Mouse (Mus musculus): ENCODE results near the gene Stc2. TPM values are rescaled to one million over a fixed set of nuclear protein-coding genes. Genes with fewer than 3 reads are reported as not detected.

Gene Stc2
- polyA plus RNA-seq, 1 experiment from 2014 or later: 3.3 TPM

- Histone ChIP-seq H3K4me3 (ENCODE audit: low read depth, low read length) (peak overlapping the region; percentile 63), H3K27me3 (ENCODE audit: control insufficient read depth, insufficient read depth, low read length) (peaks cover 8% of the 10 kb centered on the region; the same call in 1 of the 2 replicates), H3K4me2 (replicated peaks; ENCODE audit: low read depth, low read length) (peak overlapping the region; percentile 95), H3K9me3 (ENCODE audit: control insufficient read depth, low read depth, low read length) (no peaks in the 10 kb centered on the region), H3K27ac (ENCODE audit: low read length) (no peak overlapping the region), H3K4me1 (ENCODE audit: control insufficient read depth, insufficient read depth, low read length) (0 out of 2 replicates have a peak, but pooled peaks cover 4% of the 10 kb centered on the region), H3K9ac (replicated peaks; ENCODE audit: low read depth, low read length) (no peak overlapping the region), H3K36me3 (ENCODE audit: control insufficient read depth, insufficient read depth, low read length) (no peaks in the 10 kb centered on the region; the same call in 1 of the 2 replicates)
- ATAC-seq (ENCODE audit: insufficient number of reproducible peaks, insufficient read depth, low FRiP score, low read depth): 0 out of 2 replicates have a peak, but pooled peaks have one; percentile 7
- 2% methylated on average over 24 of the region's 24 CpGs for WGBS
Measured at GRCm38 (mm10) chr11:31370436-31371230, 759 bp upstream of the Stc2 start.

- peak overlapping the region; percentile 37 for H3K9ac ChIP-seq (replicated peaks; ENCODE audit: low read depth, low read length)
- H3K9me3 ChIP-seq (ENCODE audit: control insufficient read depth, low read depth, low read length): no peaks in the 10 kb centered on the region
- H3K4me1 ChIP-seq (ENCODE audit: control insufficient read depth, insufficient read depth, low read length): 0 out of 2 replicates have a peak, but pooled peaks cover 4% of the 10 kb centered on the region
- ATAC-seq (ENCODE audit: insufficient number of reproducible peaks, insufficient read depth, low FRiP score, low read depth): peak; percentile 37; the same call in 1 of the 2 replicates
- peak overlapping the region; percentile 63 for H3K4me3 ChIP-seq (ENCODE audit: low read depth, low read length)
- under 1% methylated on average over 50 of the region's 50 CpGs for WGBS
- no peaks in the 10 kb centered on the region; the same call in none of the 2 replicates for H3K36me3 ChIP-seq (ENCODE audit: control insufficient read depth, insufficient read depth, low read length)
- peak overlapping the region; percentile 95 for H3K4me2 ChIP-seq (replicated peaks; ENCODE audit: low read depth, low read length)
- H3K27me3 ChIP-seq (ENCODE audit: control insufficient read depth, insufficient read depth, low read length): peaks cover 8% of the 10 kb centered on the region; the same call in 1 of the 2 replicates
- H3K27ac ChIP-seq (ENCODE audit: low read length): no peak overlapping the region
Measured at GRCm38 (mm10) chr11:31368965-31369647, 768 bp downstream of the Stc2 start.

- no peak for ATAC-seq (ENCODE audit: insufficient number of reproducible peaks, insufficient read depth, low FRiP score, low read depth)
- no peak overlapping the region for H3K27ac ChIP-seq (ENCODE audit: low read length)
Measured at GRCm38 (mm10) chr11:31368252-31368964, 1.5 kb downstream of the Stc2 start.

GRCm38 (mm10) chr11:31366827-31367226, 3.0 kb downstream of the Stc2 start:
- no peak overlapping the region for H3K4me2 ChIP-seq (replicated peaks; ENCODE audit: low read depth, low read length)
- ATAC-seq (ENCODE audit: insufficient number of reproducible peaks, insufficient read depth, low FRiP score, low read depth): no peak
- WGBS: 90% methylated on average over 4 of the region's 4 CpGs
- H3K9ac ChIP-seq (replicated peaks; ENCODE audit: low read depth, low read length): no peak overlapping the region
- H3K4me1 ChIP-seq (ENCODE audit: control insufficient read depth, insufficient read depth, low read length): 0 out of 2 replicates have a peak, but pooled peaks cover 4% of the 10 kb centered on the region
- H3K9me3 ChIP-seq (ENCODE audit: control insufficient read depth, low read depth, low read length): no peaks in the 10 kb centered on the region
- H3K4me3 ChIP-seq (ENCODE audit: low read depth, low read length): no peak overlapping the region
- H3K27me3 ChIP-seq (ENCODE audit: control insufficient read depth, insufficient read depth, low read length): peaks cover 6% of the 10 kb centered on the region; the same call in 1 of the 2 replicates
- no peak overlapping the region for H3K27ac ChIP-seq (ENCODE audit: low read length)
- no peaks in the 10 kb centered on the region; the same call in none of the 2 replicates for H3K36me3 ChIP-seq (ENCODE audit: control insufficient read depth, insufficient read depth, low read length)

More at GRCm38 (mm10) chr11:31368252-31368964, 1.5 kb downstream of the Stc2 start:
- H3K9me3 ChIP-seq (ENCODE audit: control insufficient read depth, low read depth, low read length): no peaks in the 10 kb centered on the region
- no peaks in the 10 kb centered on the region; the same call in none of the 2 replicates for H3K36me3 ChIP-seq (ENCODE audit: control insufficient read depth, insufficient read depth, low read length)
- H3K4me2 ChIP-seq (replicated peaks; ENCODE audit: low read depth, low read length): peak overlapping the region; percentile 95
- peak overlapping the region; percentile 37; the same call in 1 of the 2 replicates for H3K9ac ChIP-seq (replicated peaks; ENCODE audit: low read depth, low read length)
- 3% methylated on average over 36 of the region's 36 CpGs for WGBS
- H3K27me3 ChIP-seq (ENCODE audit: control insufficient read depth, insufficient read depth, low read length): peaks cover 8% of the 10 kb centered on the region; the same call in 1 of the 2 replicates
- peak overlapping the region; percentile 63 for H3K4me3 ChIP-seq (ENCODE audit: low read depth, low read length)
- 0 out of 2 replicates have a peak, but pooled peaks cover 4% of the 10 kb centered on the region for H3K4me1 ChIP-seq (ENCODE audit: control insufficient read depth, insufficient read depth, low read length)

GRCm38 (mm10) chr11:31366421-31366820, 3.5 kb downstream of the Stc2 start:
- 0 out of 2 replicates have a peak, but pooled peaks cover 4% of the 10 kb centered on the region for H3K4me1 ChIP-seq (ENCODE audit: control insufficient read depth, insufficient read depth, low read length)
- H3K36me3 ChIP-seq (ENCODE audit: control insufficient read depth, insufficient read depth, low read length): no peaks in the 10 kb centered on the region; the same call in none of the 2 replicates
- H3K27ac ChIP-seq (ENCODE audit: low read length): no peak overlapping the region
- H3K4me2 ChIP-seq (replicated peaks; ENCODE audit: low read depth, low read length): no peak overlapping the region
- no peaks in the 10 kb centered on the region for H3K9me3 ChIP-seq (ENCODE audit: control insufficient read depth, low read depth, low read length)
- peaks cover 2% of the 10 kb centered on the region; the same call in 1 of the 2 replicates for H3K27me3 ChIP-seq (ENCODE audit: control insufficient read depth, insufficient read depth, low read length)
- no peak overlapping the region for H3K9ac ChIP-seq (replicated peaks; ENCODE audit: low read depth, low read length)
- ATAC-seq (ENCODE audit: insufficient number of reproducible peaks, insufficient read depth, low FRiP score, low read depth): no peak
- no peak overlapping the region for H3K4me3 ChIP-seq (ENCODE audit: low read depth, low read length)
- whole genome bisulfite sequencing: 82% methylated on average over 2 of the region's 2 CpGs

GRCm38 (mm10) chr11:31365981-31366380, 3.9 kb downstream of the Stc2 start:
- H3K4me3 ChIP-seq (ENCODE audit: low read depth, low read length): no peak overlapping the region
- no peak overlapping the region for H3K9ac ChIP-seq (replicated peaks; ENCODE audit: low read depth, low read length)
- H3K27me3 ChIP-seq (ENCODE audit: control insufficient read depth, insufficient read depth, low read length): no peaks in the 10 kb centered on the region
- H3K9me3 ChIP-seq (ENCODE audit: control insufficient read depth, low read depth, low read length): no peaks in the 10 kb centered on the region
- 0 out of 2 replicates have a peak, but pooled peaks cover under 1% of the 10 kb centered on the region for H3K4me1 ChIP-seq (ENCODE audit: control insufficient read depth, insufficient read depth, low read length)
- H3K36me3 ChIP-seq (ENCODE audit: control insufficient read depth, insufficient read depth, low read length): no peaks in the 10 kb centered on the region; the same call in none of the 2 replicates
- no peak overlapping the region for H3K27ac ChIP-seq (ENCODE audit: low read length)
- WGBS: 86% methylated on average over 2 of the region's 2 CpGs
- H3K4me2 ChIP-seq (replicated peaks; ENCODE audit: low read depth, low read length): no peak overlapping the region
- no peak for ATAC-seq (ENCODE audit: insufficient number of reproducible peaks, insufficient read depth, low FRiP score, low read depth)

- H3K36me3 ChIP-seq (ENCODE audit: control insufficient read depth, insufficient read depth, low read length): no peaks in the 10 kb centered on the region; the same call in none of the 2 replicates
- H3K27ac ChIP-seq (ENCODE audit: low read length): no peak overlapping the region
- H3K9ac ChIP-seq (replicated peaks; ENCODE audit: low read depth, low read length): no peak overlapping the region
- H3K4me2 ChIP-seq (replicated peaks; ENCODE audit: low read depth, low read length): no peak overlapping the region
- H3K4me1 ChIP-seq (ENCODE audit: control insufficient read depth, insufficient read depth, low read length): no peaks in the 10 kb centered on the region
- no peak overlapping the region for H3K4me3 ChIP-seq (ENCODE audit: low read depth, low read length)
- 51% methylated on average over 8 of the region's 8 CpGs for WGBS
- H3K27me3 ChIP-seq (ENCODE audit: control insufficient read depth, insufficient read depth, low read length): no peaks in the 10 kb centered on the region
- no peak for ATAC-seq (ENCODE audit: insufficient number of reproducible peaks, insufficient read depth, low FRiP score, low read depth)
- no peaks in the 10 kb centered on the region for H3K9me3 ChIP-seq (ENCODE audit: control insufficient read depth, low read depth, low read length)
Measured at GRCm38 (mm10) chr11:31365280-31365679, 4.6 kb downstream of the Stc2 start.
